Mouse (Mus musculus) bone marrow macrophage, adult 2 months (primary cell): ENCODE data around the gene Nacc2.

ENCODE experiments used
- CTCF ChIP-seq: IDR thresholded peaks from 2 replicates; pipeline ENCODE4 v1.5.1; 2012; ENCODE audit warnings: low read depth, mild to moderate bottlenecking, low read length, moderate library complexity
- POLR2A ChIP-seq: IDR thresholded peaks from 2 replicates; pipeline ENCODE4 v1.6.1; 2012; ENCODE audit warnings: mild to moderate bottlenecking, low read depth, low read length, borderline replicate concordance

- TF ChIP-seq CTCF (no peak), POLR2A (no peak)
These were observed 54.8 kb downstream of the Nacc2 start for GRCm38 (mm10) chr2:26068175-26068574.
